Comparison of ENCODE assay signal across 8 mouse cellular contexts in genomic region chr2:147177672-147178071, GRCm38 (mm10). TPM values are rescaled to one million over a fixed set of nuclear protein-coding genes. Genes with fewer than 3 reads are reported as not detected.
DNase-seq lines count a peak whose midpoint lies in the region; ATAC-seq lines count a peak whose summit lies in the region.

No protein-coding gene starts in this region.

- peak overlapping the region; percentile 49 for H3K4me2 ChIP-seq in embryonic facial prominence, embryonic 12.5 days (replicated peaks)
- H3K4me2 ChIP-seq in limb, embryonic 12.5 days = peak overlapping the region; percentile 56
- peak overlapping the region; percentile 39 for H3K4me2 ChIP-seq in midbrain, embryonic 14.5 days (ENCODE audit: low read length)

- peak; percentile 91 for DNase-seq in 3T3-L1 (ENCODE audit: low read depth, low spot score)
- peak; percentile 81 for DNase-seq in adrenal gland, postnatal 25 days
- DNase-seq in heart, adult 8-10 months (ENCODE audit: low spot score) = peak; percentile 86
- peak; percentile 71 to 92 for DNase-seq in kidney, adult 8-10 months
- DNase-seq in midbrain, embryonic 14.5 days = peak; percentile 92
- DNase-seq in spleen, adult 18-20 months = peak; percentile 42 to 78

- H3K9ac ChIP-seq in embryonic facial prominence, embryonic 12.5 days = no peak overlapping the region
- no peak overlapping the region; the same call in 1 of the 2 replicates for H3K9ac ChIP-seq in limb, embryonic 12.5 days (replicated peaks)
- H3K9ac ChIP-seq in midbrain, embryonic 14.5 days (replicated peaks; ENCODE audit: low read length) = no peak overlapping the region

- no peaks in the 10 kb centered on the region for H3K4me1 ChIP-seq in embryonic facial prominence, embryonic 12.5 days
- no peaks in the 10 kb centered on the region; the same call in 1 of the 2 replicates for H3K4me1 ChIP-seq in limb, embryonic 12.5 days (replicated peaks)
- peaks cover 10% of the 10 kb centered on the region; the same call in 1 of the 2 replicates for H3K4me1 ChIP-seq in midbrain, embryonic 14.5 days (ENCODE audit: control insufficient read depth, insufficient read depth, low read length)

- WGBS in embryonic facial prominence, embryonic 12.5 days = 6% methylated on average over 10 of the region's 10 CpGs
- 7% methylated on average over 10 of the region's 10 CpGs for WGBS in limb, embryonic 12.5 days
- 7% methylated on average over 10 of the region's 10 CpGs for WGBS in midbrain, embryonic 14.5 days

- H3K27me3 ChIP-seq in embryonic facial prominence, embryonic 12.5 days = peaks cover 67% of the 10 kb centered on the region
- peaks cover 84% of the 10 kb centered on the region for H3K27me3 ChIP-seq in limb, embryonic 12.5 days
- peaks cover 88% of the 10 kb centered on the region for H3K27me3 ChIP-seq in midbrain, embryonic 14.5 days (ENCODE audit: control insufficient read depth, insufficient read depth, low read length)

- peak overlapping the region; percentile 19; the same call in 1 of the 2 replicates for H3K4me3 ChIP-seq in embryonic facial prominence, embryonic 12.5 days
- H3K4me3 ChIP-seq in limb, embryonic 12.5 days (replicated peaks) = peak overlapping the region; percentile 34
- H3K4me3 ChIP-seq in midbrain, embryonic 14.5 days (replicated peaks; ENCODE audit: low read depth, low read length) = 0 out of 2 replicates have a peak overlapping the region, but pooled peaks have one; percentile 9

- no peak overlapping the region for H3K27ac ChIP-seq in embryonic facial prominence, embryonic 12.5 days
- no peak overlapping the region for H3K27ac ChIP-seq in limb, embryonic 12.5 days
- H3K27ac ChIP-seq in midbrain, embryonic 14.5 days (replicated peaks; ENCODE audit: low read depth, low read length) = no peak overlapping the region

- no peaks in the 10 kb centered on the region for H3K36me3 ChIP-seq in embryonic facial prominence, embryonic 12.5 days
- H3K36me3 ChIP-seq in limb, embryonic 12.5 days = no peaks in the 10 kb centered on the region
- H3K36me3 ChIP-seq in midbrain, embryonic 14.5 days (ENCODE audit: control insufficient read depth, insufficient read depth, low read length) = no peaks in the 10 kb centered on the region

- no peak for ATAC-seq in embryonic facial prominence, embryonic 12.5 days (ENCODE audit: insufficient number of reproducible peaks, insufficient read depth, low FRiP score, low TSS enrichment)
- ATAC-seq in limb, embryonic 12.5 days (ENCODE audit: insufficient number of reproducible peaks, insufficient read depth, low FRiP score, low TSS enrichment, low read depth) = no peak
- ATAC-seq in midbrain, embryonic 14.5 days (ENCODE audit: low FRiP score, low TSS enrichment) = peak; percentile 22; the same call in 1 of the 2 replicates

- H3K9me3 ChIP-seq in embryonic facial prominence, embryonic 12.5 days = no peaks in the 10 kb centered on the region
- H3K9me3 ChIP-seq in limb, embryonic 12.5 days = no peaks in the 10 kb centered on the region
- H3K9me3 ChIP-seq in midbrain, embryonic 14.5 days (ENCODE audit: control insufficient read depth, low read length) = no peaks in the 10 kb centered on the region

RNA-seq across cellular contexts. Expression of gene Nkx2-2, which starts 16.4 kb away (rescaled TPM):
- total RNA-seq in adrenal gland, postnatal 25 days (2021) = not detected in 2 replicates
- polyA plus RNA-seq in embryonic facial prominence, embryonic 12.5 days (2016; fragmentation: Nextera tagmentation; extraction: Ambion mirVana) = 0.24 and 0.33 TPM in 2 replicates
- total RNA-seq in heart, adult 8-10 months (2022) = not detected
- not detected in 2 replicates for polyA plus RNA-seq in limb, embryonic 12.5 days (2016; fragmentation: Nextera tagmentation; extraction: Ambion mirVana)
- polyA plus RNA-seq in midbrain, embryonic 14.5 days (2014; fragmentation: Nextera tagmentation; extraction: Ambion mirVana) = 6.2 and 6.5 TPM in 2 replicates
